8 mouse cellular contexts compared by ENCODE assay signal in genomic region chr12:70999423-70999903, GRCm38 (mm10). TPM values are rescaled to one million over a fixed set of nuclear protein-coding genes. Genes with fewer than 3 reads are reported as not detected.
DNase-seq lines count a peak whose midpoint lies in the region.

No protein-coding gene starts in this region.

- DNase-seq in adrenal gland, adult (ENCODE audit: inconsistent age in 2 of 2, low spot score in 1 of 2) = peak; percentile 46 to 76
- no peak for DNase-seq in adrenal gland, postnatal 4 days (ENCODE audit: low spot score in 2 of 2)
- DNase-seq in urinary bladder, postnatal 14 days (ENCODE audit: low spot score) = peak; percentile 45
- DNase-seq in urinary bladder, postnatal 4 days (ENCODE audit: low spot score in 2 of 2) = no peak
- peak; percentile 81 for DNase-seq in kidney, adult 9 months
- peak; percentile 52 for DNase-seq in lung, postnatal 14 days
- DNase-seq in frontal cortex, postnatal 14 days (ENCODE audit: low spot score in 2 of 2) = no peak
- no peak for DNase-seq in layer of hippocampus, adult 11-12 months (ENCODE audit: low spot score)

RNA-seq across cellular contexts. Expression of gene Arid4a, which starts 16.3 kb away (rescaled TPM):
- total RNA-seq in adrenal gland, postnatal 4 days (2021) = 10 to 100 TPM; 28.1 to 29.1 TPM

RNA-seq across cellular contexts. Expression of gene Psma3, which starts 25.0 kb away (rescaled TPM):
- 100 to 1,000 TPM; 326 to 333 TPM for total RNA-seq in adrenal gland, postnatal 4 days (2021)

Comparison
In these comparisons a context has a peak if more than half of its experiments do, and no peak if none do; other contexts are left out.
1. DNase-seq: peak in adrenal gland, adult (2 of 2), urinary bladder, postnatal 14 days (single experiment), kidney, adult 9 months (single experiment) and lung, postnatal 14 days (single experiment); none in adrenal gland, postnatal 4 days (0 of 2), urinary bladder, postnatal 4 days (0 of 2), frontal cortex, postnatal 14 days (0 of 2) and layer of hippocampus, adult 11-12 months (single experiment).